Mouse (Mus musculus): ENCODE data around the gene Mib2. TPM values are rescaled to one million over a fixed set of nuclear protein-coding genes. Genes with fewer than 3 reads are reported as not detected.
"Not testable (repeated sequence)": the region's sequence is repeated elsewhere in the genome, so short reads cannot be mapped to it uniquely, and the experiment has no call there.

The Mib2 gene
- total and polyA plus RNA-seq, 3 experiments, result 9.6 to 36.0 (median 16.7) TPM

- H3K27me3 ChIP-seq (ENCODE audit: insufficient read depth, low read length), result peaks cover 8% of the 10 kb centered on the region; the same call in 1 of the 2 replicates
- no peak for ATAC-seq (ENCODE audit: extremely low read depth, insufficient number of reproducible peaks, low FRiP score, poor library complexity, severe bottlenecking)
- peaks cover 19% of the 10 kb centered on the region for H3K9me3 ChIP-seq (replicated peaks)
- H3K4me1 ChIP-seq (ENCODE audit: insufficient read depth, low read depth, low read length), result peaks cover 9% of the 10 kb centered on the region
- no peak overlapping the region for H3K4me3 ChIP-seq (ENCODE audit: low read depth, low read length)
- TF ChIP-seq CTCF (IDR thresholded peaks at IDR 0.05; ENCODE audit: low read depth, low read length), result no peak
- TF ChIP-seq POLR2AphosphoS5 (IDR thresholded peaks at IDR 0.05; ENCODE audit: insufficient replicate concordance, low read depth, low read length), result 0 out of 2 replicates have a peak, but pooled peaks have one; percentile 56
- no peak for TF ChIP-seq GATA2 (IDR thresholded peaks at IDR 0.05; ENCODE audit: borderline replicate concordance, low read depth, low read length)
- no peak for DNase-seq (ENCODE audit: low spot score)
- peaks cover 91% of the 10 kb centered on the region for H3K36me3 ChIP-seq (replicated peaks)
Measured at GRCm38 (mm10) chr4:155652283-155653085, 16.5 kb downstream of the Mib2 start.

- Histone ChIP-seq H3K4me1 (ENCODE audit: insufficient read depth, low read depth, low read length) (peaks cover 9% of the 10 kb centered on the region), H3K27me3 (ENCODE audit: insufficient read depth, low read length) (peaks cover 8% of the 10 kb centered on the region; the same call in 1 of the 2 replicates), H3K36me3 (replicated peaks) (peaks cover 89% of the 10 kb centered on the region), H3K4me3 (ENCODE audit: low read depth, low read length) (no peak overlapping the region), H3K9me3 (replicated peaks) (peaks cover 19% of the 10 kb centered on the region)
- TF ChIP-seq CTCF (IDR thresholded peaks at IDR 0.05; ENCODE audit: low read depth, low read length) (no peak), GATA2 (IDR thresholded peaks at IDR 0.05; ENCODE audit: borderline replicate concordance, low read depth, low read length) (no peak), POLR2AphosphoS5 (IDR thresholded peaks at IDR 0.05; ENCODE audit: insufficient replicate concordance, low read depth, low read length) (no peak), TAL1 (conservative IDR thresholded peaks at IDR 0.05; ENCODE audit: low read depth, low read length) (no peak), GATA1 (IDR thresholded peaks at IDR 0.05; ENCODE audit: borderline replicate concordance, low read length) (no peak)
- DNase-seq (ENCODE audit: low spot score) (no peak), ATAC-seq (ENCODE audit: extremely low read depth, insufficient number of reproducible peaks, low FRiP score, poor library complexity, severe bottlenecking) (no peak)
Measured at GRCm38 (mm10) chr4:155651553-155652269, 17.3 kb downstream of the Mib2 start.

- H3K4me3 ChIP-seq (ENCODE audit: low read depth, low read length), result no peak overlapping the region
- DNase-seq (ENCODE audit: low spot score) (no peak), ATAC-seq (ENCODE audit: extremely low read depth, insufficient number of reproducible peaks, low FRiP score, poor library complexity, severe bottlenecking) (no peak)
- peaks cover 2% of the 10 kb centered on the region; the same call in 1 of the 2 replicates for H3K4me1 ChIP-seq (ENCODE audit: insufficient read depth, low read depth, low read length)
- TF ChIP-seq POLR2AphosphoS5 (IDR thresholded peaks at IDR 0.05; ENCODE audit: insufficient replicate concordance, low read depth, low read length) (no peak), GATA1 (IDR thresholded peaks at IDR 0.05; ENCODE audit: borderline replicate concordance, low read length) (no peak), GATA2 (IDR thresholded peaks at IDR 0.05; ENCODE audit: borderline replicate concordance, low read depth, low read length) (no peak)
- peaks cover 84% of the 10 kb centered on the region for H3K36me3 ChIP-seq (replicated peaks)
- peaks cover 13% of the 10 kb centered on the region for H3K9me3 ChIP-seq (replicated peaks)
- H3K27me3 ChIP-seq (ENCODE audit: insufficient read depth, low read length), result peaks cover 8% of the 10 kb centered on the region; the same call in 1 of the 2 replicates
Measured at GRCm38 (mm10) chr4:155649355-155649754, 19.6 kb downstream of the Mib2 start.

- no peak for TF ChIP-seq CTCF (IDR thresholded peaks at IDR 0.05; ENCODE audit: low read depth, low read length)
- no peak for TF ChIP-seq GATA1 (IDR thresholded peaks at IDR 0.05; ENCODE audit: borderline replicate concordance, low read length)
- TF ChIP-seq GATA2 (IDR thresholded peaks at IDR 0.05; ENCODE audit: borderline replicate concordance, low read depth, low read length), result no peak
- TF ChIP-seq POLR2AphosphoS5 (IDR thresholded peaks at IDR 0.05; ENCODE audit: insufficient replicate concordance, low read depth, low read length), result no peak
- no peak for TF ChIP-seq TAL1 (conservative IDR thresholded peaks at IDR 0.05; ENCODE audit: low read depth, low read length)
- H3K4me3 ChIP-seq (ENCODE audit: low read depth, low read length), result no peak overlapping the region
- H3K9me3 ChIP-seq (replicated peaks), result no peaks in the 10 kb centered on the region
- DNase-seq (ENCODE audit: low spot score) (no peak), ATAC-seq (ENCODE audit: extremely low read depth, insufficient number of reproducible peaks, low FRiP score, poor library complexity, severe bottlenecking) (no peak)
- no peaks in the 10 kb centered on the region for H3K4me1 ChIP-seq (ENCODE audit: insufficient read depth, low read depth, low read length)
- peaks cover 90% of the 10 kb centered on the region for H3K36me3 ChIP-seq (replicated peaks)
- H3K27me3 ChIP-seq (ENCODE audit: insufficient read depth, low read length), result no peaks in the 10 kb centered on the region
Measured at GRCm38 (mm10) chr4:155645721-155646120, 23.3 kb downstream of the Mib2 start.

GRCm38 (mm10) chr4:155645308-155645707, 23.7 kb downstream of the Mib2 start, which contains the start of gene Gm10563:
Gene Gm10563, minus strand, starts transcription at chr4:155645408.
- not testable (repeated sequence) for ATAC-seq (ENCODE audit: extremely low read depth, insufficient number of reproducible peaks, low FRiP score, poor library complexity, severe bottlenecking); H3K27me3 ChIP-seq (ENCODE audit: insufficient read depth, low read length)

GRCm38 (mm10) chr4:155643531-155643930, 25.5 kb downstream of the Mib2 start:
- Histone ChIP-seq H3K4me3 (ENCODE audit: low read depth, low read length) (no peak overlapping the region), H3K27me3 (ENCODE audit: insufficient read depth, low read length) (no peaks in the 10 kb centered on the region), H3K9me3 (replicated peaks) (no peaks in the 10 kb centered on the region), H3K4me1 (ENCODE audit: insufficient read depth, low read depth, low read length) (no peaks in the 10 kb centered on the region), H3K36me3 (replicated peaks) (peaks cover 88% of the 10 kb centered on the region)
- DNase-seq (ENCODE audit: low spot score) (no peak), ATAC-seq (ENCODE audit: extremely low read depth, insufficient number of reproducible peaks, low FRiP score, poor library complexity, severe bottlenecking) (no peak)
- TF ChIP-seq TAL1 (conservative IDR thresholded peaks at IDR 0.05; ENCODE audit: low read depth, low read length), result no peak
- no peak for TF ChIP-seq GATA2 (IDR thresholded peaks at IDR 0.05; ENCODE audit: borderline replicate concordance, low read depth, low read length)
- no peak for TF ChIP-seq GATA1 (IDR thresholded peaks at IDR 0.05; ENCODE audit: borderline replicate concordance, low read length)
- TF ChIP-seq CTCF (IDR thresholded peaks at IDR 0.05; ENCODE audit: low read depth, low read length), result no peak
- TF ChIP-seq POLR2AphosphoS5 (IDR thresholded peaks at IDR 0.05; ENCODE audit: insufficient replicate concordance, low read depth, low read length), result no peak

More at GRCm38 (mm10) chr4:155645308-155645707, 23.7 kb downstream of the Mib2 start, which contains the start of gene Gm10563:
- H3K4me1 ChIP-seq (ENCODE audit: insufficient read depth, low read depth, low read length); DNase-seq (ENCODE audit: low spot score); H3K9me3 ChIP-seq (replicated peaks); H3K4me3 ChIP-seq (ENCODE audit: low read depth, low read length): not testable (repeated sequence)
- H3K36me3 ChIP-seq (replicated peaks), result peaks cover 90% of the 10 kb centered on the region
